Mouse (Mus musculus) midbrain, embryonic 14.5 days (tissue): ENCODE results near the gene Junb. TPM values are rescaled to one million over a fixed set of nuclear protein-coding genes. Genes with fewer than 3 reads are reported as not detected.

Experiments used
- ATAC-seq: fragments of 200-750 bp; cut with Nextera tagmentation; 2 replicates; pipeline ENCODE4 v1.8.0; 2017; ENCODE audit warnings: moderate number of reproducible peaks, moderate library complexity; ENCODE audit not compliant: low FRiP score, low TSS enrichment
- DNase-seq: peaks from one replicate; pipeline ENCODE4 v3.0.0-alpha.2; 2015
- H3K27ac ChIP-seq: fragments of 300-500 bp; sonication (generic); replicated peaks from 2 replicates; pipeline ENCODE4 v1.5.1; 2014; ENCODE audit warnings: mild to moderate bottlenecking, low read depth, low read length, moderate library complexity
- H3K27me3 ChIP-seq: fragments of 300-500 bp; sonication (generic); 2 replicates; pipeline ENCODE4 v1.6.1; 2014; ENCODE audit warnings: low read length, control low read depth, mixed read lengths; ENCODE audit not compliant: control insufficient read depth, insufficient read depth
- H3K36me3 ChIP-seq: fragments of 300-500 bp; sonication (generic); 2 replicates; pipeline ENCODE4 v1.6.1; 2014; ENCODE audit warnings: low read length, control low read depth; ENCODE audit not compliant: control insufficient read depth, insufficient read depth
- H3K4me1 ChIP-seq: fragments of 300-500 bp; sonication (generic); 2 replicates; pipeline ENCODE4 v1.6.1; 2014; ENCODE audit warnings: mild to moderate bottlenecking, antibody characterized with exemption, low read length, control low read depth; ENCODE audit not compliant: control insufficient read depth, insufficient read depth
- H3K4me2 ChIP-seq: fragments of 300-500 bp; sonication (generic); 2 replicates; pipeline ENCODE4 v1.6.1; 2014; ENCODE audit warnings: mild to moderate bottlenecking, low read length, moderate library complexity
- H3K4me3 ChIP-seq: fragments of 300-500 bp; sonication (generic); replicated peaks from 2 replicates; pipeline ENCODE4 v1.5.1; 2014; ENCODE audit warnings: low read depth, low read length
- H3K9ac ChIP-seq: fragments of 300-500 bp; sonication (generic); replicated peaks from 2 replicates; pipeline ENCODE4 v1.6.1; 2014; ENCODE audit warnings: mild to moderate bottlenecking, low read length, moderate library complexity
- H3K9me3 ChIP-seq: fragments of 300-500 bp; sonication (generic); 2 replicates; pipeline ENCODE4 v1.6.1; 2016; ENCODE audit warnings: low read length, control low read depth, mixed read lengths; ENCODE audit not compliant: control insufficient read depth
- WGBS: fragments of 180-500 bp; shearing (Covaris S2); extraction: QIAGEN DNeasy Blood & Tissue Kit; methylation state at CpG from one replicate; pipeline ENCODE4 v1.1.7; 2014; 5-methylcytosine and 5-hydroxymethylcytosine counted together
- polyA plus RNA-seq: library from polyadenylated mRNA; unstranded; fragments of >200 nt; fragmentation: Nextera tagmentation; extraction: Ambion mirVana; gene quantifications from 2 replicates; pipeline ENCODE4 v1.2.1, GENCODE M21; 2014

The Junb gene
- polyA plus RNA-seq, 1 experiment from 2014 or later, result 5.7 TPM

GRCm38 (mm10) chr8:84985684-84986378, 7.3 kb upstream of the Junb start:
- under 1% methylated on average over 53 of the region's 53 CpGs for WGBS
- peak overlapping the region; percentile 99 for H3K4me2 ChIP-seq
- H3K27ac ChIP-seq, result peak overlapping the region; percentile 49
- H3K27me3 ChIP-seq, result 0 out of 2 replicates have a peak, but pooled peaks cover 9% of the 10 kb centered on the region
- H3K4me3 ChIP-seq, result peak overlapping the region; percentile 46
- H3K36me3 ChIP-seq, result no peaks in the 10 kb centered on the region
- H3K9me3 ChIP-seq, result no peaks in the 10 kb centered on the region
- H3K4me1 ChIP-seq, result peaks cover 27% of the 10 kb centered on the region
- ATAC-seq (peak; percentile 29; the same call in 1 of the 2 replicates), DNase-seq (peak; percentile 89)
- peak overlapping the region; percentile 50 for H3K9ac ChIP-seq

- Histone ChIP-seq H3K36me3 (no peaks in the 10 kb centered on the region), H3K27ac (peak overlapping the region; percentile 49), H3K9me3 (no peaks in the 10 kb centered on the region), H3K4me2 (peak overlapping the region; percentile 99), H3K4me1 (peaks cover 30% of the 10 kb centered on the region), H3K9ac (peak overlapping the region; percentile 50), H3K27me3 (0 out of 2 replicates have a peak, but pooled peaks cover 9% of the 10 kb centered on the region), H3K4me3 (peak overlapping the region; percentile 46)
- no peak for ATAC-seq
- DNase-seq, result no peak
- WGBS, result under 1% methylated on average over 23 of the region's 23 CpGs
These were observed 6.6 kb upstream of the Junb start for GRCm38 (mm10) chr8:84985049-84985683.

- peak overlapping the region; percentile 99 for H3K4me2 ChIP-seq
- H3K9ac ChIP-seq, result peak overlapping the region; percentile 50; the same call in 1 of the 2 replicates
- H3K4me1 ChIP-seq, result peaks cover 34% of the 10 kb centered on the region
- WGBS, result 16% methylated on average over 16 of the region's 16 CpGs
- ATAC-seq, result no peak
- H3K36me3 ChIP-seq, result no peaks in the 10 kb centered on the region
- no peak overlapping the region for H3K4me3 ChIP-seq
- H3K9me3 ChIP-seq, result no peaks in the 10 kb centered on the region
- peak overlapping the region; percentile 49; the same call in 1 of the 2 replicates for H3K27ac ChIP-seq
- no peak for DNase-seq
- 0 out of 2 replicates have a peak, but pooled peaks cover 9% of the 10 kb centered on the region for H3K27me3 ChIP-seq
These were observed 6.0 kb upstream of the Junb start for GRCm38 (mm10) chr8:84984294-84985048.

- Histone ChIP-seq H3K36me3 (no peaks in the 10 kb centered on the region), H3K27ac (no peak overlapping the region), H3K9ac (no peak overlapping the region), H3K4me3 (no peak overlapping the region), H3K27me3 (peaks cover 10% of the 10 kb centered on the region), H3K9me3 (no peaks in the 10 kb centered on the region), H3K4me1 (peaks cover 50% of the 10 kb centered on the region), H3K4me2 (no peak overlapping the region)
- 61% methylated on average over 3 of the region's 3 CpGs for WGBS
- ATAC-seq (no peak), DNase-seq (no peak)
These were observed 4.0 kb upstream of the Junb start for GRCm38 (mm10) chr8:84982499-84983011.

GRCm38 (mm10) chr8:84981644-84982498, 3.4 kb upstream of the Junb start:
- no peak overlapping the region for H3K27ac ChIP-seq
- peaks cover 17% of the 10 kb centered on the region for H3K27me3 ChIP-seq
- 81% methylated on average over 15 of the region's 15 CpGs for WGBS
- no peak for DNase-seq
- no peak overlapping the region for H3K4me2 ChIP-seq
- no peak overlapping the region for H3K4me3 ChIP-seq
- no peaks in the 10 kb centered on the region for H3K36me3 ChIP-seq
- H3K9ac ChIP-seq, result no peak overlapping the region
- H3K9me3 ChIP-seq, result no peaks in the 10 kb centered on the region
- H3K4me1 ChIP-seq, result peaks cover 57% of the 10 kb centered on the region
- no peak for ATAC-seq

- peak overlapping the region; percentile 99; the same call in 1 of the 2 replicates for H3K4me2 ChIP-seq
These were observed 2.3 kb upstream of the Junb start for GRCm38 (mm10) chr8:84980622-84981358.

GRCm38 (mm10) chr8:84979599-84980421, 1.3 kb upstream of the Junb start:
- DNase-seq, result peak; percentile 94
- peak overlapping the region; percentile 99 for H3K4me2 ChIP-seq
- 0 out of 2 replicates have a peak overlapping the region, but pooled peaks have one; percentile 37 for H3K27ac ChIP-seq
- peaks cover 59% of the 10 kb centered on the region for H3K4me1 ChIP-seq
- H3K4me3 ChIP-seq, result peak overlapping the region; percentile 31
- peak; percentile 36 for ATAC-seq
- peak overlapping the region; percentile 36; the same call in 1 of the 2 replicates for H3K9ac ChIP-seq
- H3K9me3 ChIP-seq, result no peaks in the 10 kb centered on the region
- 2% methylated on average over 42 of the region's 42 CpGs for WGBS
- peaks cover 1% of the 10 kb centered on the region; the same call in 1 of the 2 replicates for H3K36me3 ChIP-seq
- peaks cover 18% of the 10 kb centered on the region for H3K27me3 ChIP-seq

More at GRCm38 (mm10) chr8:84980622-84981358, 2.3 kb upstream of the Junb start:
- peak; percentile 78 for DNase-seq
- 31% methylated on average over 11 of the region's 11 CpGs for WGBS
- Histone ChIP-seq H3K9ac (no peak overlapping the region; the same call in 1 of the 2 replicates), H3K27ac (0 out of 2 replicates have a peak overlapping the region, but pooled peaks have one; percentile 37), H3K4me3 (no peak overlapping the region), H3K27me3 (peaks cover 18% of the 10 kb centered on the region), H3K36me3 (no peaks in the 10 kb centered on the region), H3K4me1 (peaks cover 67% of the 10 kb centered on the region), H3K9me3 (no peaks in the 10 kb centered on the region)
- ATAC-seq, result no peak
